Mouse (Mus musculus) spleen, adult 2 months (tissue): ENCODE data around the gene Slc19a3. TPM values are rescaled to one million over a fixed set of nuclear protein-coding genes. Genes with fewer than 3 reads are reported as not detected.

Source experiments
- DNase-seq, 2 experiments: peaks; one replicate each; pipeline versions ENCODE4 v3.0.0 to v3.0.0-alpha.2; 2012 to 2021; ENCODE audit warnings: low spot score in 2 of 2, low read depth in 1 of 2
- H3K27ac ChIP-seq: fragments of 200-500 bp; 2 replicates; pipeline ENCODE4 v1.5.1; 2012; ENCODE audit warnings: low read length, inconsistent platforms; ENCODE audit not compliant: insufficient read depth
- H3K27me3 ChIP-seq: fragments of 200-500 bp; 2 replicates; pipeline ENCODE4 v1.6.1; 2012; ENCODE audit warnings: mild to moderate bottlenecking, moderate library complexity, low read length, inconsistent platforms; ENCODE audit not compliant: control insufficient read depth, insufficient read depth
- H3K36me3 ChIP-seq: fragments of 200-500 bp; 2 replicates; pipeline ENCODE4 v1.6.1; 2012; ENCODE audit warnings: mild to moderate bottlenecking, low read length, inconsistent platforms; ENCODE audit not compliant: control insufficient read depth, insufficient read depth
- H3K4me1 ChIP-seq: fragments of 200-500 bp; 2 replicates; pipeline ENCODE4 v1.6.1; 2011; ENCODE audit warnings: inconsistent platforms; ENCODE audit not compliant: control insufficient read depth, insufficient read depth, insufficient read length
- H3K4me3 ChIP-seq: fragments of 200-500 bp; 2 replicates; pipeline ENCODE4 v1.5.1; 2011; ENCODE audit warnings: mild to moderate bottlenecking, inconsistent platforms; ENCODE audit not compliant: insufficient read depth, insufficient read length; ENCODE audit errors: extremely low read depth
- CTCF ChIP-seq: fragments of 200-500 bp; IDR thresholded peaks from 2 replicates; pipeline ENCODE4 v1.5.1; 2011; ENCODE audit warnings: mild to moderate bottlenecking, inconsistent platforms; ENCODE audit not compliant: insufficient read depth, insufficient read length, insufficient replicate concordance; ENCODE audit errors: extremely low read depth
- POLR2A ChIP-seq: fragments of 200-500 bp; IDR thresholded peaks from 2 replicates; pipeline ENCODE4 v1.6.1; 2011; ENCODE audit warnings: low read depth, low read length, inconsistent platforms
- WGBS: fragments of 180-500 bp; shearing (Covaris S2); methylation state at CpG from one replicate; pipeline ENCODE4 v1.1.7; 2018; 5-methylcytosine and 5-hydroxymethylcytosine counted together
- polyA plus RNA-seq: library from polyadenylated mRNA; depleted of rRNA; stranded (reverse); fragments of >200 nt; gene quantifications from 2 replicates; pipeline ENCODE4 v1.2.3, GENCODE M21; 2012

Gene Slc19a3
- polyA plus RNA-seq, 1 experiment = 0.21 TPM

- Histone ChIP-seq H3K4me1 (no peaks in the 10 kb centered on the region), H3K36me3 (no peaks in the 10 kb centered on the region), H3K4me3 (no peak overlapping the region), H3K27me3 (no peaks in the 10 kb centered on the region), H3K27ac (no peak overlapping the region)
- 93% methylated on average over 4 of the region's 4 CpGs for WGBS
- DNase-seq = no peak
- no peak for TF ChIP-seq CTCF
- no peak for TF ChIP-seq POLR2A
Observed at GRCm38 (mm10) chr1:83066577-83066976, 28.3 kb upstream of the Slc19a3 start.

GRCm38 (mm10) chr1:83064851-83065250 is 26.6 kb upstream of the Slc19a3 start:
- no peak for DNase-seq
- TF ChIP-seq CTCF (no peak), POLR2A (no peak)

GRCm38 (mm10) chr1:83060643-83061042 is 22.4 kb upstream of the Slc19a3 start, which contains the start of gene Krtap28-13:
Krtap28-13 (plus strand) TSS chr1:83060930.
- WGBS = 90% methylated on average over 4 of the region's 4 CpGs
- no peak within 1 kb of the TSS for H3K4me3 ChIP-seq
- no peaks in the 10 kb centered on the region for H3K4me1 ChIP-seq
- no peaks in the 10 kb centered on the region for H3K36me3 ChIP-seq
- DNase-seq = no peak
- no peak within 1 kb of the TSS for H3K27ac ChIP-seq
- TF ChIP-seq CTCF (no peak), POLR2A (no peak)
- H3K27me3 ChIP-seq = no peaks in the 10 kb centered on the region

More at GRCm38 (mm10) chr1:83064851-83065250, 26.6 kb upstream of the Slc19a3 start:
- Histone ChIP-seq H3K27me3 (no peaks in the 10 kb centered on the region), H3K4me1 (no peaks in the 10 kb centered on the region), H3K4me3 (no peak overlapping the region), H3K36me3 (no peaks in the 10 kb centered on the region), H3K27ac (no peak overlapping the region)
- 22% methylated on average over 3 of the region's 3 CpGs for WGBS

GRCm38 (mm10) chr1:83059278-83059677 is 21.0 kb upstream of the Slc19a3 start, which contains the start of gene A030005K14Rik:
A030005K14Rik (minus strand) TSS chr1:83059378.
- no peaks in the 10 kb centered on the region for H3K4me1 ChIP-seq
- 90% methylated on average over 9 of the region's 9 CpGs for WGBS
- no peak for TF ChIP-seq POLR2A
- DNase-seq = no peak
- no peaks in the 10 kb centered on the region for H3K36me3 ChIP-seq
- H3K27me3 ChIP-seq = no peaks in the 10 kb centered on the region
- no peak within 1 kb of the TSS for H3K27ac ChIP-seq
- no peak within 1 kb of the TSS for H3K4me3 ChIP-seq

DNA sequence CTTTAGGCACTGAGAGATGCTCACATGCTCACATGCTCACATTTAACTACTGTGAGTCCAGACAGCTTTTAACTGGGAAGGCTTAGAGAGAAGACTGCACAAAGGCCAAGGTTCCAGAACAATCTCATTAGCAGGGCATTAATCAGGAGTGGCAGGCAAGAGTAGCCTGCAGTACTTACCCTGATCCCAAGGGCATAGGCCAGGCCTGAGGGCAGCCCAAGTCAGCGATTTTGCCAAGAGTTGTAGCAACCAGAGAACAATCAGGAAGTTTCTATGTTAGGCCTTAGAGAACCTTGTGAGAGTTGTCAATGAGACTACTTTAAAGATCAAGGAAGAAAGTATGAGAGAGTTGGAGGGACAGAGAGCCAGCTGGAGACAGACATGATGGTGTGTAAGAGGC is 20.2 kb upstream of the Slc19a3 start:
- Histone ChIP-seq H3K4me1 (no peaks in the 10 kb centered on the region), H3K27me3 (no peaks in the 10 kb centered on the region), H3K4me3 (no peak overlapping the region), H3K36me3 (no peaks in the 10 kb centered on the region), H3K27ac (no peak overlapping the region)
- DNase-seq = no peak
- TF ChIP-seq CTCF (no peak), POLR2A (no peak)
- WGBS = 84% methylated on average over 1 of the region's 1 CpGs

- no peak for DNase-seq
- H3K4me3 ChIP-seq = no peak within 1 kb of the TSS
- TF ChIP-seq POLR2A (no peak), CTCF (no peak)
- no peaks in the 10 kb centered on the region for H3K27me3 ChIP-seq
- WGBS = 27% methylated on average over 5 of the region's 5 CpGs
- H3K4me1 ChIP-seq = no peaks in the 10 kb centered on the region; the same call in 1 of the 2 replicates
- no peaks in the 10 kb centered on the region for H3K36me3 ChIP-seq
- H3K27ac ChIP-seq = no peak within 1 kb of the TSS
Observed at GRCm38 (mm10) chr1:83044882-83045427, 6.7 kb upstream of the Slc19a3 start, which contains the start of gene Gm47969. Gm47969 (plus strand) TSS chr1:83044932.

DNA sequence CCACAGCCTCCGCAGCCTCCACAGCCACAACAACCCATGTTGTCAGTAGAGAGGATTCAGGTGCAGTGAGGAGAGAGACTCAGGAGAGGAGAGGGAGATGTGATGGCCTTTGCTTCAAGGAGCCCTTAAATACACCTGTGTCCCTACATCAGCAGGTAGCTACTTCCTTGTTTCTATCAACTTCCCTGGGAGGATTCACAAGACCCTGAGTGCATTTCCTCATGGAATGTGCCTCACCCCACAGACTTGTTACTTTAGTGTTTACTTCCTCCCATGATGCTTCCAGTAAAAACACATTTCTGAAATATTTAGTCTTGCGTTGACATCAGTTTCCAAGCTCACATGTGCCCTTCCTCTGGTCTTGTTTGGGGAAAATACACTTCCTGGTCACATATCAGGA is 4.1 kb upstream of the Slc19a3 start, which contains the start of gene Krtap28-10:
Gene Krtap28-10 (minus strand): TSS at position 101 of the 400 bp plus-strand sequence.
- Histone ChIP-seq H3K4me3 (no peak within 1 kb of the TSS), H3K4me1 (no peaks in the 10 kb centered on the region), H3K27ac (no peak within 1 kb of the TSS), H3K36me3 (no peaks in the 10 kb centered on the region), H3K27me3 (no peaks in the 10 kb centered on the region; the same call in 1 of the 2 replicates)
- TF ChIP-seq CTCF = no peak
- TF ChIP-seq POLR2A = no peak
- no peak for DNase-seq
- 90% methylated on average over 2 of the region's 2 CpGs for WGBS
